Mouse (Mus musculus) A20 (cell line): ENCODE measurements around the gene Asxl1.

Experiments used
- DNase-seq: peaks from one replicate; pipeline ENCODE4 v3.0.0-alpha.2; 2011; ENCODE audit warnings: low read depth, low spot score

Asxl1 gene

GRCm38 (mm10) chr2:153345454-153346220 lies at the start of gene Asxl1:
Gene Asxl1, plus strand, starts transcription at chr2:153345829.
- peak; percentile 99 for DNase-seq

- no peak for DNase-seq
Observed at GRCm38 (mm10) chr2:153297771-153298170, 47.9 kb upstream of the Asxl1 start.

GRCm38 (mm10) chr2:153298460-153298859 lies 47.2 kb upstream of the Asxl1 start:
- no peak for DNase-seq

GRCm38 (mm10) chr2:153298863-153299262 lies 46.8 kb upstream of the Asxl1 start:
- DNase-seq, result peak; percentile 24

GRCm38 (mm10) chr2:153301123-153301522 lies 44.5 kb upstream of the Asxl1 start:
- DNase-seq, result no peak

GRCm38 (mm10) chr2:153305240-153305639 lies 40.4 kb upstream of the Asxl1 start:
- DNase-seq, result no peak

GRCm38 (mm10) chr2:153308586-153308985 lies 37.0 kb upstream of the Asxl1 start:
- DNase-seq, result no peak

- DNase-seq, result no peak
Observed at GRCm38 (mm10) chr2:153309106-153309505, 36.5 kb upstream of the Asxl1 start.

- DNase-seq, result no peak
Observed at GRCm38 (mm10) chr2:153310228-153310627, 35.4 kb upstream of the Asxl1 start.

GRCm38 (mm10) chr2:153312884-153313283 lies 32.7 kb upstream of the Asxl1 start:
- DNase-seq, result no peak

- DNase-seq, result no peak
Observed at GRCm38 (mm10) chr2:153318408-153318807, 27.2 kb upstream of the Asxl1 start.

GRCm38 (mm10) chr2:153319036-153319643 lies 26.5 kb upstream of the Asxl1 start:
- DNase-seq, result no peak

GRCm38 (mm10) chr2:153325706-153326376 lies 19.8 kb upstream of the Asxl1 start:
- peak; percentile 41 for DNase-seq

GRCm38 (mm10) chr2:153332271-153332670 lies 13.4 kb upstream of the Asxl1 start:
- DNase-seq, result no peak

GRCm38 (mm10) chr2:153332981-153333380 lies 12.6 kb upstream of the Asxl1 start:
- DNase-seq, result no peak

- DNase-seq, result no peak
Observed at GRCm38 (mm10) chr2:153333822-153334232, 11.8 kb upstream of the Asxl1 start.

GRCm38 (mm10) chr2:153334281-153334680 lies 11.3 kb upstream of the Asxl1 start:
- no peak for DNase-seq

GRCm38 (mm10) chr2:153336117-153336516 lies 9.5 kb upstream of the Asxl1 start:
- DNase-seq, result no peak

GRCm38 (mm10) chr2:153338361-153339350 lies 7.0 kb upstream of the Asxl1 start:
- no peak for DNase-seq

GRCm38 (mm10) chr2:153342166-153342565 lies 3.5 kb upstream of the Asxl1 start:
- DNase-seq, result no peak

- DNase-seq, result no peak
Observed at GRCm38 (mm10) chr2:153342602-153343001, 3.0 kb upstream of the Asxl1 start.
